Mouse (Mus musculus) neural tube, embryonic 14.5 days (tissue): ENCODE results near the gene Pcdh9. TPM values are rescaled to one million over a fixed set of nuclear protein-coding genes. Genes with fewer than 3 reads are reported as not detected.
A peak's percentile ranks its signal among the peaks of the same experiment; 100 is the strongest.

Source experiments
- ATAC-seq: fragments of 200-750 bp; cut with Nextera tagmentation; 2 replicates; pipeline ENCODE4 v1.8.0; 2017; ENCODE audit warnings: low read depth, mild to moderate bottlenecking, moderate TSS enrichment, moderate library complexity
- H3K27ac ChIP-seq: fragments of 300-500 bp; sonication (generic); 2 replicates; pipeline ENCODE4 v1.5.1; 2014; ENCODE audit warnings: low read depth, mild to moderate bottlenecking, control low read depth, low read length, moderate library complexity, mixed read lengths
- H3K27me3 ChIP-seq: fragments of 300-500 bp; sonication (generic); 2 replicates; pipeline ENCODE4 v1.6.1; 2014; ENCODE audit warnings: low read length; ENCODE audit not compliant: control insufficient read depth, insufficient read depth
- H3K36me3 ChIP-seq: fragments of 300-500 bp; sonication (generic); 2 replicates; pipeline ENCODE4 v1.6.1; 2014; ENCODE audit warnings: low read length, mixed read lengths; ENCODE audit not compliant: control insufficient read depth, insufficient read depth
- H3K4me1 ChIP-seq: fragments of 300-500 bp; sonication (generic); 2 replicates; pipeline ENCODE4 v1.6.1; 2014; ENCODE audit warnings: low read length; ENCODE audit not compliant: control insufficient read depth, insufficient read depth
- H3K4me2 ChIP-seq: fragments of 300-500 bp; sonication (generic); 2 replicates; pipeline ENCODE4 v1.6.1; 2014; ENCODE audit warnings: mild to moderate bottlenecking, low read depth, low read length, control low read depth
- H3K4me3 ChIP-seq: fragments of 300-500 bp; sonication (generic); 2 replicates; pipeline ENCODE4 v1.5.1; 2014; ENCODE audit warnings: low read depth, low read length, control low read depth, mixed read lengths
- H3K9ac ChIP-seq: fragments of 300-500 bp; sonication (generic); replicated peaks from 2 replicates; pipeline ENCODE4 v1.6.1; 2014; ENCODE audit warnings: low read depth, mild to moderate bottlenecking, control low read depth, low read length, mixed read lengths
- H3K9me3 ChIP-seq: fragments of 300-500 bp; sonication (generic); 2 replicates; pipeline ENCODE4 v1.6.1; 2016; ENCODE audit warnings: low read length; ENCODE audit not compliant: control insufficient read depth
- WGBS: fragments of 180-500 bp; shearing (Covaris S2); extraction: QIAGEN DNeasy Blood & Tissue Kit; methylation state at CpG from one replicate; pipeline ENCODE4 v1.1.7; 2014; 5-methylcytosine and 5-hydroxymethylcytosine counted together
- polyA plus RNA-seq: library from polyadenylated mRNA; unstranded; fragments of >200 nt; fragmentation: Nextera tagmentation; extraction: Ambion mirVana; gene quantifications from 2 replicates; pipeline ENCODE4 v1.2.1, GENCODE M21; 2014

Pcdh9 gene
- polyA plus RNA-seq, 1 experiment from 2014 or later, result 180 TPM

DNA sequence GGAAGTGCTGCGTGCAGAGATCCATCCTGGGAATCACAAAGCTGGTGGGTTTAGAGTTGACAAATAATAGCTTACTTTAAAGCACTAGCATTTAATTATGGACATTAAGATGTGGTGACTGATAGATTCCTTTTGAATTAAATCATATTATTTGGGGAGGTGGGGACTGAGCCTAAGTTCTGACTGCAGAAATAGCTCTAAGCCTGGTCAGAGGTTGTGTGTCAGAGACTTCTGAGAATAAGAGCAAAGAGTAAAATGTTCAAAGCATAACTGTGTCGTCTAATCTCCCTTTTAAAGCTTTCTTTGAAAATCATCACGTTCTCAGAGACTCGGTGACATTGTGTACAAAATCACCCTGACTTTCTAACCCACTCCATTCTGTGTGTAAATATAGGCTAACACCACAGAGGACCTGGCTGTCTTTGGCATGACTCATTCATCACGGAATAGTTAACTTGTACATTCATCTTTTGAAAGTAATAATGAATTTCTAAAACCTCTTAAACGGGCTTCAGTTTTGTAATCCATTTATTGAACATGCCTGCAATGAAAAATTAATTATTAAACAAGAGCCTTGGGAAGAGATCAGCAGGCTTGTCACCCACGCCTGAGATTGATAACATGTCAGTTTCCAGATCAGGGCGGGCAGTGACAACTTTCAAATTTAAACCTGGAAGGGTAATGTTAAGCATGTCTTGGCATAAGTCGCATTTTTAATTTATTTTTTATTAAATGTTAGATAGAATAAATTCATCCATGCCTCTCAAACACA is 236.3 kb downstream of the Pcdh9 start:
- Histone ChIP-seq H3K9ac (no peak overlapping the region), H3K27ac (no peak overlapping the region), H3K4me2 (no peak overlapping the region), H3K9me3 (no peaks in the 10 kb centered on the region), H3K27me3 (no peaks in the 10 kb centered on the region), H3K36me3 (no peaks in the 10 kb centered on the region), H3K4me3 (no peak overlapping the region), H3K4me1 (no peaks in the 10 kb centered on the region)
- no peak for ATAC-seq
- 63% methylated on average over 9 of the region's 9 CpGs for WGBS

DNA sequence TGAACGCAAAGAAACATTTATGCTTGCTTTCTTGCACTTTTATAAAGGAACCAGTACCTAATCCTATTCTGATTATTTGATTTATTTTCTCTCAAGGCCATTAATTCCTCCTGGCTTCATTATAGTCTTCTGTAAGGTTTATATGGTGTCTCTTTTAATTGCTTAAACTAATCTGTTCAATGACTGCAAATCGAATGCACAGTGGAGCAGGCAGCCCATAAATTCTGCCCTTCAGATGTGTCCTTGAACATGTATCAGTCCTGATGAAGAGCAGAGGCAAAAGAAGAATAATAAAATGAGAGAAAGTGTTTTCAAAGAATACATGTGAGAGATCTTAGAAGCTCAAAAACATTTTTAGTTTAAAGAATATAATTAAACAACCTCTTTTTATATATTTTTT is 263.2 kb downstream of the Pcdh9 start:
- 15% methylated on average over 2 of the region's 2 CpGs for WGBS
- no peaks in the 10 kb centered on the region for H3K27me3 ChIP-seq
- H3K9ac ChIP-seq, result no peak overlapping the region
- no peak overlapping the region for H3K27ac ChIP-seq
- no peaks in the 10 kb centered on the region for H3K9me3 ChIP-seq
- no peak overlapping the region for H3K4me3 ChIP-seq
- ATAC-seq, result peak; percentile 65; the same call in 1 of the 2 replicates
- no peak overlapping the region for H3K4me2 ChIP-seq
- no peaks in the 10 kb centered on the region for H3K4me1 ChIP-seq
- no peaks in the 10 kb centered on the region for H3K36me3 ChIP-seq

DNA sequence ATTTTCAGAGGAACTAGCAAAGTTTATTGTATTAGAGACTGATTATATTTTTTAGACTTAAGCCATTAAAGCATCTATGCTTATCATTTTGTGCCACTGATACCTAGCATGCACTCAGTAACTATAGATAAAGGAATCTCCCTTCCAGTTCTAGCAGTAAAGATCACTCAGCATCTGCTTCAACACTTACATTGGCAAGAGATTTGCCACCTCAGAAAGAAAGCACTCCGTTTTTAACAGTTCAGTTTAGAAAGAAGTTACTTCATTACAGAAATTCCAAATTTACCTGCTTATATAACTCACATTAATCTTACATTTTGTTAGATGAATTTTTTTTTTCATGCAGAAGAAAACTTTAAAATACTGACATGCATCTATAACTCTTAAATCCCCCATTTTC is 266.3 kb downstream of the Pcdh9 start:
- Histone ChIP-seq H3K27me3 (no peaks in the 10 kb centered on the region), H3K9me3 (no peaks in the 10 kb centered on the region), H3K4me1 (no peaks in the 10 kb centered on the region), H3K4me3 (no peak overlapping the region), H3K9ac (no peak overlapping the region), H3K4me2 (no peak overlapping the region), H3K27ac (no peak overlapping the region), H3K36me3 (no peaks in the 10 kb centered on the region)
- WGBS, result 76% methylated on average over 1 of the region's 1 CpGs
- no peak for ATAC-seq

DNA sequence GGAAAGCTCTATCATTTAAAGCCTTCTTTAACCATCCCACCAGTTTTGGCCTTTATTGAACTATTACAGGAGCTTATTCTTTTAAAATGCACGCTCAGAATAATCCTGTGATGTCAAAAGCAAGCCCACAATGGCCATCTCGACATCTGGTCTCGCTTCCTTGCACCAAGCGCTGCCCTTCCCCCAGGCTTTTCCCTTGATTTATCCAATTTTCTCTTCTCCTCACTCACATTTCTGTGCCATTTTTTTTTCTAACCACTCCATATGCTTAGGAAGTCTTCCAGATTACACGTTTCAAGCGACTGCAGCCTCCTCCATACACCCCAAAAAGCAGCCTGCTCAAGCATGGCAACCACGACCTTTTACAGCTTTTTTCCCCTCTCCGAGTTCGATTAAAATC is 269.3 kb downstream of the Pcdh9 start:
- Histone ChIP-seq H3K27ac (no peak overlapping the region), H3K36me3 (no peaks in the 10 kb centered on the region), H3K27me3 (no peaks in the 10 kb centered on the region), H3K4me3 (no peak overlapping the region), H3K4me2 (no peak overlapping the region), H3K4me1 (no peaks in the 10 kb centered on the region), H3K9ac (no peak overlapping the region), H3K9me3 (no peaks in the 10 kb centered on the region)
- WGBS, result 56% methylated on average over 9 of the region's 9 CpGs
- no peak for ATAC-seq

DNA sequence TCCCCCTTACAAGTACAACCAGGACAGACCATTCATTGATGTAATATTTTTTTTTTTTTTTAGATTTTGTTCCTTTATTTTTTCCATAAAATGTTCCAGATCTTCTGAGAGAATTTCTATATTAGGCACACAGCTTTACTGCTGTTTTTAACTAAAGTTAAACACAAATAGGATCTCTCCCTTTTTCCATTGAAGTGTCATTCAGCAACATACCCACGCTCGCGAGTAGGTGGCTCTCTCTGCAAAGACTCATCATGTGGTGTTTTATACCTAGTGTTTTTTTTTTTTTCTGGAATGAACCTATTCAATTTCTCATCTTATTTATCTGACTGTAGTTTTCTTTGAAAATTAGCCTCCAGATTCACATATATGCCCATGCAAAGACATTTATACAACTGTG is 282.9 kb downstream of the Pcdh9 start:
- ATAC-seq, result no peak
- no peaks in the 10 kb centered on the region for H3K9me3 ChIP-seq
- H3K36me3 ChIP-seq, result no peaks in the 10 kb centered on the region
- 95% methylated on average over 3 of the region's 3 CpGs for WGBS
- H3K4me1 ChIP-seq, result no peaks in the 10 kb centered on the region
- no peak overlapping the region for H3K4me3 ChIP-seq
- no peaks in the 10 kb centered on the region for H3K27me3 ChIP-seq
- no peak overlapping the region for H3K27ac ChIP-seq
- no peak overlapping the region for H3K4me2 ChIP-seq
- no peak overlapping the region for H3K9ac ChIP-seq

DNA sequence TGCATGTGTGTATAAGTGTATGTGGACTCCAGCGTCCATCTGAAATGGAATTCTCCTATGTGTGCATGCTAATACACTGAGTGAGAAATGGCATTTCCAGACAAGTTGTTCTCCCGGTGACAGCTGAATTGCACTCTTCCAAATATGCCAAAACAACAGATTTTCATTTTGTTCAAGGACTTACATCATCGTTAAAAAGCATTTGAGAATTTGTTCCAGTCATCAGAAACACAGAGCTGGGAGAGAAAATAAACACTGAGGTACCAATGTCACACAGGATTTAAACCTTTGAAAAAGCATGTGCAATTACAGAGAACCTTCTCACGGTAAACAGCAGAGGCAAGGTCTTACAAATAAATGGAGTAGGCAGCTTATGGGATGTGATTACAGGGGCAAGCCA is 290.5 kb downstream of the Pcdh9 start:
- Histone ChIP-seq H3K27ac (no peak overlapping the region), H3K9me3 (no peaks in the 10 kb centered on the region), H3K4me2 (no peak overlapping the region), H3K36me3 (no peaks in the 10 kb centered on the region), H3K27me3 (no peaks in the 10 kb centered on the region), H3K9ac (no peak overlapping the region), H3K4me3 (no peak overlapping the region), H3K4me1 (no peaks in the 10 kb centered on the region)
- ATAC-seq, result no peak
- 55% methylated on average over 4 of the region's 4 CpGs for WGBS

DNA sequence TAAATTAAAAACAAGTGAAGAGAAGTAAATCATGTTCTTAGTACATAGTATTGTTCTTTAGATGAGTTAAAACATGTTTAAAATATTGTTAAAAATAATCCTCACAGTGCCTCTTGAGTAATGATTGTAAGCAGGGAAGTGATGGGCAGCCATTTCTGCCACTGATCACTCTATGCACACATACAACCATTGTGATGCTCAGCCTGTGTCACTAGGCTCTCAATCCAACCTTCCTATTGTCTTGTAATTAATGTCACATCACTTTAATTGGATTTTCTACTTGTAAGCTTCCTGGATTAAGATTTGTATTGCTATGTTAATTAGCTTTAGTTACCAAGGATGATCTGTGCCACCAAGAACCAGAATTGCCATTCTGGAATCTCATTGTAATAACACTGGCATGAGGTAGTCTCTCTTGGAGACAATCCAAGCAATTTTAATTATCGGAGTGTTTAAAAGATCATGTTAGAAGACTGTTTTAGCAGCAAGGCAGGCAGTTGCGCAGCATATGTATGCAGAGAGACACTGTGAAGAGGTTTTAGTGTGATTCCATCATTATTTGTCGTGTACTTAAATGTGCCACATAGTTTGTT is 305.0 kb downstream of the Pcdh9 start:
- ATAC-seq, result no peak; the same call in 1 of the 2 replicates
- H3K4me1 ChIP-seq, result peaks cover 4% of the 10 kb centered on the region; the same call in 1 of the 2 replicates
- H3K9ac ChIP-seq, result no peak overlapping the region
- H3K36me3 ChIP-seq, result no peaks in the 10 kb centered on the region
- no peak overlapping the region for H3K4me2 ChIP-seq
- H3K4me3 ChIP-seq, result no peak overlapping the region
- H3K9me3 ChIP-seq, result no peaks in the 10 kb centered on the region
- 0 out of 2 replicates have a peak overlapping the region, but pooled peaks have one; percentile 28 for H3K27ac ChIP-seq
- WGBS, result 46% methylated on average over 3 of the region's 3 CpGs
- no peaks in the 10 kb centered on the region for H3K27me3 ChIP-seq

DNA sequence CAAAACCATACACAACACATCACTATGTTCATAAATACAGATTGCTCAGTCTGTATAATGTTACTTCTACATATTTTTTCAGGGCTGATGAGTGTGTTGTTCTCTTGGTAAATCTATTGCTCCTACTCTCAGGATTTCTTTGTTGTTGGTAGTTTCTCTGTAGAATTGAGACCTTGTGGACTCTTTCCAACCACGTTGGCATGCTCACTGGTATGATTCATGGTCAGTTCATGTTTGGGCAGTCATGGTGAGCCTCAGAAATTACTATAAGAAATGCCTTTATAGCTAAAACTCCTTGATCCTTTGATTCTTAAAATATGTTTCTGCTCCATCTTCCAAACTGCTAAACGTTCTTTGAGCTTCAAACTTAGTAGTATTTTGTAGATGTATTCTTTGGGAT is 326.1 kb downstream of the Pcdh9 start:
- H3K27me3 ChIP-seq, result no peaks in the 10 kb centered on the region
- H3K4me3 ChIP-seq, result no peak overlapping the region
- no peak overlapping the region for H3K9ac ChIP-seq
- no peak overlapping the region for H3K27ac ChIP-seq
- no peak overlapping the region for H3K4me2 ChIP-seq
- no peaks in the 10 kb centered on the region for H3K36me3 ChIP-seq
- WGBS, result 80% methylated on average over 2 of the region's 2 CpGs
- ATAC-seq, result no peak
- no peaks in the 10 kb centered on the region for H3K9me3 ChIP-seq
- H3K4me1 ChIP-seq, result no peaks in the 10 kb centered on the region

DNA sequence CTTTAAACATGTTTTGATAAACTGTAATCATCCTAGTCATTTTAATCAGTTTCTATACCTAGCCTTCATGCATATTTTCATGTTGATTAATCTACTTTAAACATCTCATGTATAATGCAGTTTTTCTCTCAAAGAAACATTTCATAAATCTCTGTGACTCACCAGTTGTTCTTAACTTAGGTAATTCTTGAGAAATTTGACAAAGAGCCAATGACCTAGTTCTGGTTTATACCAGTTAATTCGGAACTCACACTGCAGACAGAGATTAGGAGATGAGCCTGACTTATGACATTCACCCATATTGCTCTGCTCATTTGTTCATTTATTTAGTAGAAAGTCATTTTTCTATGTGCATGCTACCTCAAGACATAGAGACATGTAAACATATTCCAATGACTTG is 328.9 kb downstream of the Pcdh9 start:
- no peak for ATAC-seq
- 90% methylated on average over 1 of the region's 1 CpGs for WGBS

More for the DNA sequence above, 328.9 kb downstream of the Pcdh9 start:
- H3K4me1 ChIP-seq, result no peaks in the 10 kb centered on the region
- H3K36me3 ChIP-seq, result no peaks in the 10 kb centered on the region
- no peak overlapping the region for H3K4me2 ChIP-seq
- H3K27ac ChIP-seq, result no peak overlapping the region
- H3K9me3 ChIP-seq, result no peaks in the 10 kb centered on the region
- H3K27me3 ChIP-seq, result no peaks in the 10 kb centered on the region
- H3K4me3 ChIP-seq, result no peak overlapping the region
- H3K9ac ChIP-seq, result no peak overlapping the region
